Mouse (Mus musculus): ENCODE measurements around the gene Ahcy. TPM values are rescaled to one million over a fixed set of nuclear protein-coding genes. Genes with fewer than 3 reads are reported as not detected.

Gene Ahcy
- polyA plus RNA-seq, 1 experiment = 127 TPM

GRCm38 (mm10) chr2:155099994-155100795, 25.9 kb upstream of the Ahcy start:
- TF ChIP-seq MYOG (IDR thresholded peaks at IDR 0.05; ENCODE audit: control insufficient read depth, extremely low read depth, insufficient read length) = no peak
- no peak for TF ChIP-seq CTCF (IDR thresholded peaks at IDR 0.05; ENCODE audit: control insufficient read depth, insufficient read depth, insufficient read length)
- no peak for TF ChIP-seq USF1 (IDR thresholded peaks at IDR 0.05; ENCODE audit: low read depth)
- no peak for TF ChIP-seq FOSL1 (IDR thresholded peaks at IDR 0.05; ENCODE audit: insufficient read depth, low read length, poor library complexity, severe bottlenecking)
- no peak for TF ChIP-seq CEBPB (IDR thresholded peaks at IDR 0.05; ENCODE audit: low read depth)
- TF ChIP-seq MYOD1 (IDR thresholded peaks at IDR 0.05; ENCODE audit: control insufficient read depth, insufficient read length, low read depth) = no peak
- TF ChIP-seq MAX (IDR thresholded peaks at IDR 0.05) = no peak
- no peaks in the 10 kb centered on the region for H3K79me3 ChIP-seq (ENCODE audit: low read depth)
- H3K79me2 ChIP-seq (ENCODE audit: control insufficient read depth, insufficient read depth) = no peaks in the 10 kb centered on the region
- no peaks in the 10 kb centered on the region for H3K36me3 ChIP-seq (ENCODE audit: control insufficient read depth, insufficient read depth)
- H3ac ChIP-seq (ENCODE audit: control insufficient read depth, insufficient read length, low read depth) = no peak overlapping the region
- no peaks in the 10 kb centered on the region for H3K27me3 ChIP-seq (ENCODE audit: control insufficient read depth, insufficient read depth, insufficient read length)
- H3K4me3 ChIP-seq (ENCODE audit: insufficient read depth, poor library complexity, severe bottlenecking) = no peak overlapping the region

- H3ac ChIP-seq (ENCODE audit: control insufficient read depth, insufficient read length, low read depth) = no peak overlapping the region
- no peaks in the 10 kb centered on the region for H3K36me3 ChIP-seq (ENCODE audit: control insufficient read depth, insufficient read depth)
- H3K79me2 ChIP-seq (ENCODE audit: control insufficient read depth, insufficient read depth) = no peaks in the 10 kb centered on the region
- no peaks in the 10 kb centered on the region for H3K27me3 ChIP-seq (ENCODE audit: control insufficient read depth, insufficient read depth, insufficient read length)
- H3K4me3 ChIP-seq (ENCODE audit: insufficient read depth, poor library complexity, severe bottlenecking) = no peak overlapping the region
- TF ChIP-seq CTCF (IDR thresholded peaks at IDR 0.05; ENCODE audit: control insufficient read depth, insufficient read depth, insufficient read length) = no peak
- no peak for TF ChIP-seq CEBPB (IDR thresholded peaks at IDR 0.05; ENCODE audit: low read depth)
- no peak for TF ChIP-seq MAX (IDR thresholded peaks at IDR 0.05)
- no peak for TF ChIP-seq FOSL1 (IDR thresholded peaks at IDR 0.05; ENCODE audit: insufficient read depth, low read length, poor library complexity, severe bottlenecking)
- TF ChIP-seq USF1 (IDR thresholded peaks at IDR 0.05; ENCODE audit: low read depth) = no peak
- no peak for TF ChIP-seq MYOD1 (IDR thresholded peaks at IDR 0.05; ENCODE audit: control insufficient read depth, insufficient read length, low read depth)
- no peak for TF ChIP-seq MYOG (IDR thresholded peaks at IDR 0.05; ENCODE audit: control insufficient read depth, extremely low read depth, insufficient read length)
- no peaks in the 10 kb centered on the region for H3K79me3 ChIP-seq (ENCODE audit: low read depth)
These were observed 25.1 kb upstream of the Ahcy start for GRCm38 (mm10) chr2:155099421-155099820.

DNA sequence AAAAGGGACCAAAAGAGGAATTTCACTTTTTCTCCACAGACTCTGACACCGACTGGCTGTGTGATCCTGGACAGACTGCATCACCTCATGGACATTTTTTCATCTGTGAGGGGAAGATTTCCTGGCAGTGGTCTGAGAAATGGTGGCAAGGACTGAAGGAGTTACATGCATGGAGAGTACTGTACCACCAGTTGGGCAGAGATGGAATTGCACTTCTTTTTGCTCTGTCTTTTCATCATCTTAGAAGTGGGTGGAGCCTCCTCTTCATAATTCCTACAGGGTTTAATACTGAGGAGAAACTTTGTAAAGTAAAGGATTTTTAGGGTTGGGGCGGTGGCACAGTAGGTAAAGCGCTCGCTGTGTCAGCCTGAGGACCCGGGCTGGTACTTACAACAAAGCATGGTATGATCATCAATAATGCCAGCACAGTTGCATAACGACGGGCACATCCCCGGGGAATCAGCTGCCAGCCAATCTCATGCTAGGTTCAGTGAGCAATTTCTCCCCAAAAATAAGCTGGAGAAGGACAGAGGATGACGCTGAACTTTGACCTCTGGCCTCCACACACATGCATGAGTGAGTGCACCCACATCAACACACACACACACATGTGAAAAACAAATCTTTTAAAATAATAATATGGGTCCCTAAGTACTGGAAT, 24.6 kb upstream of the Ahcy start:
- no peak overlapping the region for H3ac ChIP-seq (ENCODE audit: control insufficient read depth, insufficient read length, low read depth)
- H3K79me2 ChIP-seq (ENCODE audit: control insufficient read depth, insufficient read depth) = no peaks in the 10 kb centered on the region
- TF ChIP-seq MYOD1 (IDR thresholded peaks at IDR 0.05; ENCODE audit: control insufficient read depth, insufficient read length, low read depth) (no peak), CTCF (IDR thresholded peaks at IDR 0.05; ENCODE audit: control insufficient read depth, insufficient read depth, insufficient read length) (no peak), CEBPB (IDR thresholded peaks at IDR 0.05; ENCODE audit: low read depth) (no peak), FOSL1 (IDR thresholded peaks at IDR 0.05; ENCODE audit: insufficient read depth, low read length, poor library complexity, severe bottlenecking) (no peak), MAX (IDR thresholded peaks at IDR 0.05) (no peak)
- no peak overlapping the region for H3K4me3 ChIP-seq (ENCODE audit: insufficient read depth, poor library complexity, severe bottlenecking)
- no peaks in the 10 kb centered on the region for H3K36me3 ChIP-seq (ENCODE audit: control insufficient read depth, insufficient read depth)
- H3K27me3 ChIP-seq (ENCODE audit: control insufficient read depth, insufficient read depth, insufficient read length) = no peaks in the 10 kb centered on the region
- no peaks in the 10 kb centered on the region for H3K79me3 ChIP-seq (ENCODE audit: low read depth)

DNA sequence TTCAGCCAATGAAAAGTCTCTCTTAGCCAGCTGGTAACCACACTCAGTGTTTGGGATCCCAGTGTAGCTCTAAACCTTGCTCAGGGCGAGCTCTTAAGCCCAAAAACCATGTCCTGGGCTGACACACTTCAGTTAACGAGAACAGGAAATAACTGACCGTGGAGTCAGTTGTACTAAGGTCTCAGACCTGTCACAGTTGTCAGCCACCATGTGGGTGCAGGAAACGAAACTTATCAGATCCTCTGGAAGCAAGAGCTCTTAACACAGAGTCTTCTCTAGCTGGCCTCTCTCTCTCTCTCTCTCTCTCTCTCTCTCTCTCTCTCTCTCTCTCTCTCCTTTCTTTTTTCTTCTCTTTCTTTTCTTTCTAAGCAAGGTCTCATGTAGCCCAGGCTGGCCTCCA, 19.1 kb upstream of the Ahcy start:
- no peak overlapping the region for H3ac ChIP-seq (ENCODE audit: control insufficient read depth, insufficient read length, low read depth)
- no peak for TF ChIP-seq FOSL1 (IDR thresholded peaks at IDR 0.05; ENCODE audit: insufficient read depth, low read length, poor library complexity, severe bottlenecking)
- TF ChIP-seq CTCF (IDR thresholded peaks at IDR 0.05; ENCODE audit: control insufficient read depth, insufficient read depth, insufficient read length) = no peak
- TF ChIP-seq CEBPB (IDR thresholded peaks at IDR 0.05; ENCODE audit: low read depth) = no peak
- TF ChIP-seq USF1 (IDR thresholded peaks at IDR 0.05; ENCODE audit: low read depth) = no peak
- no peak for TF ChIP-seq MAX (IDR thresholded peaks at IDR 0.05)
- TF ChIP-seq MYOG (IDR thresholded peaks at IDR 0.05; ENCODE audit: control insufficient read depth, extremely low read depth, insufficient read length) = no peak
- TF ChIP-seq MYOD1 (IDR thresholded peaks at IDR 0.05; ENCODE audit: control insufficient read depth, insufficient read length, low read depth) = no peak
- no peak overlapping the region for H3K4me3 ChIP-seq (ENCODE audit: insufficient read depth, poor library complexity, severe bottlenecking)
- H3K79me2 ChIP-seq (ENCODE audit: control insufficient read depth, insufficient read depth) = no peaks in the 10 kb centered on the region
- no peaks in the 10 kb centered on the region for H3K27me3 ChIP-seq (ENCODE audit: control insufficient read depth, insufficient read depth, insufficient read length)
- H3K36me3 ChIP-seq (ENCODE audit: control insufficient read depth, insufficient read depth) = no peaks in the 10 kb centered on the region
- H3K79me3 ChIP-seq (ENCODE audit: low read depth) = no peaks in the 10 kb centered on the region

- H3K36me3 ChIP-seq (ENCODE audit: control insufficient read depth, insufficient read depth) = no peaks in the 10 kb centered on the region
- H3ac ChIP-seq (ENCODE audit: control insufficient read depth, insufficient read length, low read depth) = no peak overlapping the region
- H3K27me3 ChIP-seq (ENCODE audit: control insufficient read depth, insufficient read depth, insufficient read length) = no peaks in the 10 kb centered on the region
- H3K79me3 ChIP-seq (ENCODE audit: low read depth) = no peaks in the 10 kb centered on the region
- H3K4me3 ChIP-seq (ENCODE audit: insufficient read depth, poor library complexity, severe bottlenecking) = no peak overlapping the region
- TF ChIP-seq FOSL1 (IDR thresholded peaks at IDR 0.05; ENCODE audit: insufficient read depth, low read length, poor library complexity, severe bottlenecking) = no peak
- H3K79me2 ChIP-seq (ENCODE audit: control insufficient read depth, insufficient read depth) = no peaks in the 10 kb centered on the region
These were observed 17.4 kb upstream of the Ahcy start for GRCm38 (mm10) chr2:155091743-155092075.
